Mouse (Mus musculus) lung, postnatal 0 days (tissue): ENCODE results near the gene Srgap2. TPM values are rescaled to one million over a fixed set of nuclear protein-coding genes. Genes with fewer than 3 reads are reported as not detected.
A peak's percentile ranks its signal among the peaks of the same experiment; 100 is the strongest.

Experiments used
- ATAC-seq: fragments of 200-750 bp; cut with Nextera tagmentation; 2 replicates; pipeline ENCODE4 v1.8.0; 2017; ENCODE audit warnings: moderate library complexity
- DNase-seq: peaks from one replicate; pipeline ENCODE4 v3.0.0-alpha.2; 2016; ENCODE audit warnings: low spot score
- H3K27ac ChIP-seq: fragments of 300-500 bp; sonication (generic); 2 replicates; pipeline ENCODE4 v1.5.1; 2014; ENCODE audit warnings: antibody characterized with exemption, mild to moderate bottlenecking, low read length, mixed read lengths
- H3K27me3 ChIP-seq: fragments of 300-500 bp; sonication (generic); replicated peaks from 2 replicates; pipeline ENCODE4 v1.6.1; 2014; ENCODE audit warnings: low read length, mixed read lengths; ENCODE audit not compliant: insufficient read depth
- H3K36me3 ChIP-seq: fragments of 300-500 bp; sonication (generic); 2 replicates; pipeline ENCODE4 v1.6.1; 2014; ENCODE audit warnings: low read length, mixed read lengths; ENCODE audit not compliant: insufficient read depth
- H3K4me1 ChIP-seq: fragments of 300-500 bp; sonication (generic); 2 replicates; pipeline ENCODE4 v1.6.1; 2014; ENCODE audit warnings: antibody characterized with exemption, low read depth, low read length, mixed read lengths; ENCODE audit not compliant: insufficient read depth
- H3K4me2 ChIP-seq: fragments of 300-500 bp; sonication (generic); replicated peaks from 2 replicates; pipeline ENCODE4 v1.6.1; 2014; ENCODE audit warnings: low read depth, mild to moderate bottlenecking, low read length, moderate library complexity, mixed read lengths
- H3K4me3 ChIP-seq: fragments of 300-500 bp; sonication (generic); 2 replicates; pipeline ENCODE4 v1.5.1; 2014; ENCODE audit warnings: low read depth, low read length
- H3K9ac ChIP-seq: fragments of 300-500 bp; sonication (generic); replicated peaks from 2 replicates; pipeline ENCODE4 v1.6.1; 2014; ENCODE audit warnings: low read depth, mild to moderate bottlenecking
- H3K9me3 ChIP-seq: fragments of 300-500 bp; sonication (generic); 2 replicates; pipeline ENCODE4 v1.6.1; 2016; ENCODE audit warnings: low read length, mixed read lengths
- CTCF ChIP-seq: IDR thresholded peaks from 2 replicates; pipeline ENCODE4 v1.5.1; 2016; ENCODE audit warnings: antibody characterized with exemption, mild to moderate bottlenecking
- EP300 ChIP-seq: IDR thresholded peaks from 2 replicates; pipeline ENCODE4 v1.6.1; 2016; ENCODE audit warnings: antibody characterized with exemption, mild to moderate bottlenecking, control low read depth
- WGBS: fragments of 180-500 bp; shearing (Covaris S2); extraction: QIAGEN DNeasy Blood & Tissue Kit; methylation state at CpG from one replicate; pipeline ENCODE4 v1.1.7; 2014; 5-methylcytosine and 5-hydroxymethylcytosine counted together
- polyA plus RNA-seq: library from polyadenylated mRNA; unstranded; fragments of >200 nt; fragmentation: Nextera tagmentation; extraction: Ambion mirVana; gene quantifications from 2 replicates; pipeline ENCODE4 v1.2.1, GENCODE M21; 2015

Gene Srgap2
- polyA plus RNA-seq, 1 experiment from 2014 or later, result 9.5 TPM

DNA sequence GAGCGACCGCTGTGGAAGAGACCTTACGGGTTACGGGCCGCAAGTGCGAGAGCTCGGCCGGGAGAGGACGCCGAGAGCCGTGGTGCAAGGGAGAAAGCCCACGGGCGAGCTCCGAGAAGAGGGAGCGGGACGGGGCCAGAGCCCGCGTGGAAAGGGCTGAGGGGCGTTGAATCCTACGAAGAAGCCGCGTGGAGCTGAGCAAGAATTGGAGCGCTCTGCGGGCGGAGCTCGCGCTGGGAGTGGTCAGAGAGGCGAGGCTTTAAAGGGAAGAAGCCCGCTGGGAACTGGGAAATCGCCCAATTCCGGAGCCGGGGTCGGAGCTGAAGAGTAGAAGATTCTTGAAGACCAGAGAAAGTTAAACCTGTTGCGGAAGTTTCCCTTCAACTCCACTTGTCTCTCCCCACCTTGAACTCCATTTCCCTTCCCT, 942 bp upstream of the Srgap2 start:
- under 1% methylated on average over 34 of the region's 34 CpGs for WGBS
- Histone ChIP-seq H3K4me2 (peak overlapping the region; percentile 87), H3K4me1 (peaks cover 25% of the 10 kb centered on the region), H3K36me3 (no peaks in the 10 kb centered on the region), H3K27ac (peak overlapping the region; percentile 58), H3K27me3 (no peaks in the 10 kb centered on the region), H3K9me3 (no peaks in the 10 kb centered on the region), H3K4me3 (peak overlapping the region; percentile 76), H3K9ac (peak overlapping the region; percentile 27)
- TF ChIP-seq EP300 (no peak), CTCF (no peak)
- DNase-seq, result peak; percentile 77
- no peak for ATAC-seq

DNA sequence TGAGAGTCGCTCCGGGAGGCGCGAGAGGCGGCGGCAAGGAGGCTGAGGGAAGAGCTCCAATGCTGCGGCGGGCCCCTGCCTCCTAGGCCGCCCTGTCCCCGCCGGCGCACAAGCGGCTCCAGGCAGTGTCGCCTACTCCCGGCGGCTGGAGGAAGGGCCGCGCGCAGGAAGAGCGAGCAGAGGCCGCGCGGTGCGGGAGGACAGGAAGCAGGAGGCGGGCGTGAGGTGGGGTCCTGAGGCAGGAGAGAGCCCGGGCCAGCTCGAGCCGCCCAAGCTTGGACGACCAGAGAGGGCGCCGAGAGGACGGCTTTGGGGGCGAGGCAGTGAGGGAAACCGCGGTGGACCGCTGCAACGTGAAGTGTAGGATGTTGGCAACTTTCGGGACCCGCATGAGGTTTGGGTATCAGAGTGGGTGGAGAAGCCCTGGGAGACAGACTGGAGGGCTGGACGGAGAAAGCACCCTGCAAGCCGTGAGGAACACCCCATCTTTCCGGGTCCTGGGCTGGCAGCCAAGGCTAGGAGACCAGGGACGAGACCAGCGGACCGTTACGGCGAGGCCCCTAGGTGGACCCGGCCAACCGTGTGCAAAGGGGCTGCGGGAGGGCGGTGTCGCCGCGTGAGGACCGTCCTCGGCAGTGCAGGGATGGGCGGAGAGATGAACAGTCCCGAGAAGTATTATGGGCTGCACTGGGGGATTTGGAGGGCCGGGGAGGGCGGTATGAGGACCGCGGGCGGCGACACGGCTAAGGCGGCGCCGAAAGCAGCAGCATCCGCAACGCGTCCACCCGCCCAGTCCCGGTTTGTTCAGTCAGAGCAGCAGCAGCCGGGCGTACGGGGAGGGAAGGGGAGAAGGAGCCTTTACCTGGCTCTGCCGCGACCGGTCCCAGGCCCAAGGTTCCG, 531 bp downstream of the Srgap2 start:
- DNase-seq (peak; percentile 83), ATAC-seq (peak; percentile 27)
- H3K27me3 ChIP-seq, result no peaks in the 10 kb centered on the region
- no peaks in the 10 kb centered on the region for H3K36me3 ChIP-seq
- H3K9me3 ChIP-seq, result no peaks in the 10 kb centered on the region
- peaks cover 28% of the 10 kb centered on the region for H3K4me1 ChIP-seq
- under 1% methylated on average over 68 of the region's 81 CpGs for WGBS
- H3K4me2 ChIP-seq, result peak overlapping the region; percentile 89
- TF ChIP-seq CTCF (peak; percentile 71), EP300 (no peak)
- H3K27ac ChIP-seq, result peak overlapping the region; percentile 94
- H3K9ac ChIP-seq, result peak overlapping the region; percentile 66
- H3K4me3 ChIP-seq, result peak overlapping the region; percentile 77

- Histone ChIP-seq H3K9me3 (no peaks in the 10 kb centered on the region), H3K4me2 (peak overlapping the region; percentile 89), H3K36me3 (no peaks in the 10 kb centered on the region), H3K9ac (peak overlapping the region; percentile 66), H3K27ac (peak overlapping the region; percentile 94), H3K27me3 (no peaks in the 10 kb centered on the region), H3K4me3 (peak overlapping the region; percentile 77), H3K4me1 (peaks cover 28% of the 10 kb centered on the region)
- WGBS, result under 1% methylated on average over 40 of the region's 41 CpGs
- DNase-seq (peak; percentile 67), ATAC-seq (no peak)
- no peak for TF ChIP-seq EP300
- no peak for TF ChIP-seq CTCF
Measured at GRCm38 (mm10) chr1:131525586-131526271, 1.4 kb downstream of the Srgap2 start.

DNA sequence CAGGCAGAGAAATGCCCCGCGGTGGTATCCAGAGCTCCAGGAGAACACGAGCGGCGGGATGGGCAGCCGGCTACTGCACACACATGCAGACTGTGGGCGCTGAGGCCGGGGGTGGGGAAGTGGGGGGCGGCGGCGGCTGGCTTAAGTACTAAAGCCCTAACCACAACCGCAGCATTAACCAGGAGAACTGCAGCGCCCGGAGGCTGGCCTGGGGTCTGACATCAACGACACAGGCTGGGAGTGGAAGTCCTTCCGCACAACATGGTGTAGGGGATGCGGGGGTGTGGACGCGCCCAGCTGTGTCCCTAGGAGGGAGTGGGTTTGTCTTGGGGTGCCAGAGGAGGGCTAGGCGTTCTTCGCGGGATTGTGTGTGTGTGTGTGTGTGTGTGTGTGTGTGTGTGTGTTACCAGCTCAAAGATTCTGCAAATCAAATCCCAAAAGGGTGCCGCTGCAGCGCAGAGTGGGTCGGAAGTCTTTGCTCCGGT, 2.0 kb downstream of the Srgap2 start:
- 3% methylated on average over 25 of the region's 26 CpGs for WGBS
- H3K4me2 ChIP-seq, result peak overlapping the region; percentile 89
- no peak for ATAC-seq
- no peaks in the 10 kb centered on the region for H3K9me3 ChIP-seq
- no peaks in the 10 kb centered on the region for H3K36me3 ChIP-seq
- TF ChIP-seq CTCF (no peak), EP300 (no peak)
- peaks cover 28% of the 10 kb centered on the region for H3K4me1 ChIP-seq
- H3K9ac ChIP-seq, result peak overlapping the region; percentile 66
- peak; percentile 50 for DNase-seq
- peak overlapping the region; percentile 77 for H3K4me3 ChIP-seq
- H3K27ac ChIP-seq, result peak overlapping the region; percentile 94
- no peaks in the 10 kb centered on the region for H3K27me3 ChIP-seq

GRCm38 (mm10) chr1:131523794-131524193, 3.4 kb downstream of the Srgap2 start:
- WGBS, result 32% methylated on average over 3 of the region's 3 CpGs
- Histone ChIP-seq H3K36me3 (no peaks in the 10 kb centered on the region), H3K27ac (no peak overlapping the region), H3K4me2 (peak overlapping the region; percentile 89), H3K27me3 (no peaks in the 10 kb centered on the region), H3K4me3 (no peak overlapping the region), H3K9ac (no peak overlapping the region), H3K4me1 (peaks cover 25% of the 10 kb centered on the region), H3K9me3 (no peaks in the 10 kb centered on the region)
- TF ChIP-seq CTCF (no peak), EP300 (no peak)
- no peak for DNase-seq
- ATAC-seq, result no peak

- Histone ChIP-seq H3K27ac (no peak overlapping the region), H3K4me3 (no peak overlapping the region), H3K9me3 (no peaks in the 10 kb centered on the region), H3K36me3 (no peaks in the 10 kb centered on the region), H3K4me2 (no peak overlapping the region), H3K4me1 (peaks cover 4% of the 10 kb centered on the region; the same call in 1 of the 2 replicates), H3K9ac (no peak overlapping the region), H3K27me3 (no peaks in the 10 kb centered on the region)
- 91% methylated on average over 3 of the region's 3 CpGs for WGBS
- TF ChIP-seq EP300 (no peak), CTCF (no peak)
- DNase-seq (no peak), ATAC-seq (no peak)
Measured at GRCm38 (mm10) chr1:131516588-131516987, 10.6 kb downstream of the Srgap2 start.
